Mouse (Mus musculus) heart, postnatal 4 days (tissue): ENCODE measurements around the gene Ints13. TPM values are rescaled to one million over a fixed set of nuclear protein-coding genes. Genes with fewer than 3 reads are reported as not detected.

Experiments
- total RNA-seq, 2 experiments: library from RNA; stranded (reverse); gene quantifications; 2 replicates each; pipeline ENCODE4 v1.2.3; 2021

The Ints13 gene
- total RNA-seq, 2 experiments from 2014 or later = 28.4 to 35.0 TPM

Other genes with a start within 250 kb of the Ints13 start
- gene Itpr2, start 75.6 kb downstream of the Ints13 start, total RNA-seq = 10 to 100 TPM; 38.6 to 45.5 TPM
- gene Fgfr1op2, start 632 bp downstream of the Ints13 start, total RNA-seq = 10 to 100 TPM; 63.8 to 66.8 TPM
- 10 to 100 TPM; 64.0 to 67.8 TPM for gene Med21, start 64.7 kb upstream of the Ints13 start, total RNA-seq
- 10 to 100 TPM; 25.4 to 25.5 TPM for gene Tm7sf3, start 65.0 kb upstream of the Ints13 start, total RNA-seq
- 10 to 100 TPM; 25.4 to 29.1 TPM for gene Stk38l, start 147.2 kb upstream of the Ints13 start, total RNA-seq
- gene Arntl2, start 218.2 kb upstream of the Ints13 start, total RNA-seq = 1 to 10 TPM; 1.4 to 2.1 TPM